Mouse (Mus musculus): ENCODE data around the gene Rabgap1l.

DNA sequence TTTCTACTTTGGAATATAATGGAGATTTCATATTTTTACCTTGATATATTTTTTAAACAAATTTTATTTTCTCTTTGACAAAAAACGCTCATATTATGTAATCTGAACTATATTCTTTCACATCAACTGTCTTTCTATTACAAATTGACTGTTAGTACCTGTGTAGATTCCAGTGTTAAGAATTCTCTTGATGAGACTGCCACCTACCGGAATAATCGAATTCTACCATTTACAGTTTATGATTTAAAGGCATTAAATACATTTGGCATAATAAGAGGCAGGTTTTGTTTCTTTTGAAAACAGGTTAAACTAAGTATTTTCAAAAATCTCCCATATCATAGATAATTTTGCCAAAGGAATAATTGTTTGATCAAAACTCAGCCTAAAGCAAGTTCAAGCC, 75.3 kb downstream of the Rabgap1l start:
- no peak for TF ChIP-seq CTCF (IDR thresholded peaks at IDR 0.05; ENCODE audit: low read depth, low read length)
- no peak for TF ChIP-seq POLR2AphosphoS5 (IDR thresholded peaks at IDR 0.05; ENCODE audit: insufficient replicate concordance, low read depth, low read length)

Measured in G1E (cell line).